Mouse (Mus musculus) CH12.LX (cell line): Measurements from ENCODE around the gene Rpl9-ps1. TPM values are rescaled to one million over a fixed set of nuclear protein-coding genes. Genes with fewer than 3 reads are reported as not detected.
A peak's percentile ranks its signal among the peaks of the same experiment; 100 is the strongest.

ENCODE experiments used
- DNase-seq: peaks from one replicate; pipeline ENCODE4 v3.0.0-alpha.2; 2013; ENCODE audit errors: extremely low read depth
- H3K27ac ChIP-seq: 2 replicates; pipeline ENCODE4 v1.5.1; 2012; ENCODE audit warnings: low read depth, mild to moderate bottlenecking, control low read depth, moderate library complexity; ENCODE audit not compliant: insufficient read depth
- H3K27me3 ChIP-seq: replicated peaks from 2 replicates; pipeline ENCODE3; 2012; ENCODE audit warnings: inconsistent platforms
- H3K36me3 ChIP-seq, 2 experiments: replicated peaks in 1 of 2; 2 replicates each; pipeline versions ENCODE3 to v1.6.1; 2012; ENCODE audit warnings: inconsistent platforms in 1 of 2, low read length in 1 of 2, mild to moderate bottlenecking in 1 of 2, mixed read lengths in 1 of 2, moderate library complexity in 1 of 2; ENCODE audit not compliant: control insufficient read depth in 1 of 2, insufficient read depth in 1 of 2
- H3K4me1 ChIP-seq, 2 experiments: 2 replicates each; pipeline ENCODE4 v1.6.1; 2012; ENCODE audit warnings: inconsistent platforms in 1 of 2, moderate library complexity in 1 of 2; ENCODE audit not compliant: insufficient read depth in 2 of 2, control insufficient read depth in 1 of 2
- H3K4me2 ChIP-seq: 2 replicates; pipeline ENCODE4 v1.6.1; 2012; ENCODE audit warnings: low read depth, mild to moderate bottlenecking, control low read depth; ENCODE audit not compliant: poor library complexity, insufficient read depth, severe bottlenecking
- H3K4me3 ChIP-seq, 3 experiments: fragments of 150-350 bp in 1 of 3; sonication (generic) in 1 of 3; replicated peaks in 1 of 3; 2 replicates each; pipeline versions ENCODE3 to v1.5.1; 2011 to 2012; ENCODE audit warnings: low read depth in 2 of 3, low read length in 2 of 3, mild to moderate bottlenecking in 2 of 3, moderate library complexity in 2 of 3, control low read depth in 1 of 3, improper control_type of control experiment in 1 of 3, inconsistent platforms in 1 of 3, mixed read lengths in 1 of 3; ENCODE audit not compliant: poor library complexity in 1 of 3
- H3K79me2 ChIP-seq: replicated peaks from 2 replicates; pipeline ENCODE4 v1.6.1; 2012; ENCODE audit warnings: mild to moderate bottlenecking, moderate library complexity; ENCODE audit not compliant: control insufficient read depth, poor library complexity, insufficient read depth, severe bottlenecking; ENCODE audit errors: extremely low read depth
- H3K9ac ChIP-seq: 2 replicates; pipeline ENCODE4 v1.6.1; 2012; ENCODE audit warnings: low read depth, mild to moderate bottlenecking, control low read depth, moderate library complexity; ENCODE audit not compliant: insufficient read depth
- H3K9me3 ChIP-seq: replicated peaks from 2 replicates; pipeline ENCODE3; 2012; ENCODE audit warnings: low read length, inconsistent platforms, mixed read lengths
- BHLHE40 ChIP-seq: IDR thresholded peaks from 2 replicates; pipeline ENCODE4 v1.6.1; 2011; ENCODE audit warnings: mild to moderate bottlenecking, low read depth, low read length, improper control_type of control experiment
- CTCF ChIP-seq, 2 experiments: IDR thresholded peaks in 1 of 2; conservative IDR thresholded peaks in 1 of 2; 2 replicates each; pipeline ENCODE4 v1.5.1; 2011 to 2012; ENCODE audit warnings: low read depth in 2 of 2, low read length in 2 of 2, improper control_type of control experiment in 1 of 2, inconsistent platforms in 1 of 2, mild to moderate bottlenecking in 1 of 2, moderate library complexity in 1 of 2
- EP300 ChIP-seq: IDR thresholded peaks from 2 replicates; pipeline ENCODE4 v1.6.1; 2011; ENCODE audit warnings: low read length, improper control_type of control experiment
- ETS1 ChIP-seq: conservative IDR thresholded peaks from 2 replicates; pipeline ENCODE4 v1.6.1; 2012; ENCODE audit warnings: low read depth, mild to moderate bottlenecking, inconsistent platforms, low read length, improper control_type of control experiment, moderate library complexity
- HCFC1 ChIP-seq: IDR thresholded peaks from 2 replicates; pipeline ENCODE4 v1.6.1; 2012; ENCODE audit warnings: low read depth, mild to moderate bottlenecking, inconsistent platforms, low read length, improper control_type of control experiment
- IRF4 ChIP-seq: IDR thresholded peaks from 2 replicates; pipeline ENCODE4 v1.6.1; 2014; ENCODE audit warnings: low read depth, mild to moderate bottlenecking, inconsistent platforms, low read length, improper control_type of control experiment
- MAFK ChIP-seq: IDR thresholded peaks from 2 replicates; pipeline ENCODE4 v1.6.1; 2011; ENCODE audit warnings: low read length, improper control_type of control experiment; ENCODE audit not compliant: insufficient replicate concordance
- MAX ChIP-seq: IDR thresholded peaks from 2 replicates; pipeline ENCODE4 v1.6.1; 2011; ENCODE audit warnings: low read length, improper control_type of control experiment
- MEF2A ChIP-seq: IDR thresholded peaks from 2 replicates; pipeline ENCODE4 v1.6.1; 2014; ENCODE audit warnings: low read depth, mild to moderate bottlenecking, inconsistent platforms, low read length, improper control_type of control experiment, borderline replicate concordance
- PAX5 ChIP-seq: IDR thresholded peaks from 2 replicates; pipeline ENCODE4 v1.6.1; 2012; ENCODE audit warnings: low read length, inconsistent platforms, mixed read lengths
- RAD21 ChIP-seq: IDR thresholded peaks from 2 replicates; pipeline ENCODE4 v1.6.1; 2011; ENCODE audit warnings: low read depth, mild to moderate bottlenecking, low read length, improper control_type of control experiment, moderate library complexity
- SMC3 ChIP-seq: IDR thresholded peaks from 2 replicates; pipeline ENCODE4 v1.6.1; 2011; ENCODE audit warnings: low read depth, low read length, improper control_type of control experiment
- TBP ChIP-seq: conservative IDR thresholded peaks from 2 replicates; pipeline ENCODE4 v1.6.1; 2011; ENCODE audit warnings: low read depth, low read length, improper control_type of control experiment
- UBTF ChIP-seq: IDR thresholded peaks from 2 replicates; pipeline ENCODE4 v1.6.1; 2012; ENCODE audit warnings: low read depth, mild to moderate bottlenecking, inconsistent platforms, low read length, improper control_type of control experiment, moderate library complexity
- ZMIZ1 ChIP-seq: IDR thresholded peaks from 2 replicates; pipeline ENCODE4 v1.6.1; 2012; ENCODE audit warnings: low read depth, mild to moderate bottlenecking, inconsistent platforms, low read length, improper control_type of control experiment
- dilution Hi-C: fragments of 300-500 bp; cut with MboI; formaldehyde crosslinking; loops from 2 replicates; pipeline ENCODE4 v1.14.3; 2020; ENCODE audit warnings: low sequenced_read_pairs; ENCODE audit not compliant: extremely low pct_unique_long_range_greater_than_20kb, extremely low pct_ligation_motif_present
- in situ Hi-C: fragments of 300-500 bp; cut with MboI; formaldehyde crosslinking; loops from 3 replicates; pipeline ENCODE4 v1.14.3; 2019; ENCODE audit warnings: low sequenced_read_pairs, low pct_ligation_motif_present, low pct_unique_long_range_greater_than_20kb, mixed read lengths
- polyA plus RNA-seq: library from polyadenylated mRNA; unstranded; fragments of >175 nt; gene quantifications from 2 replicates; pipeline ENCODE4 v1.2.1, GENCODE M21; 2012; ENCODE audit warnings: low read depth; ENCODE audit not compliant: insufficient read length
- total RNA-seq, 2 experiments: library from RNA; depleted of rRNA; stranded (reverse); fragments of 300-350 nt in 1 of 2; fragments of >200 nt in 1 of 2; gene quantifications; 2 replicates each; pipeline ENCODE4 v1.2.3; 2012 to 2014

Rpl9-ps1 gene
- total and polyA plus RNA-seq, 3 experiments: not detected

- in situ Hi-C loops (no loop called here), dilution Hi-C loops (no loop called here)
- DNase-seq: no peak
- Histone ChIP-seq H3K9ac (no peak overlapping the region), H3K36me3 (no peaks in the 10 kb centered on the region), H3K4me2 (no peak overlapping the region), H3K27me3 (no peaks in the 10 kb centered on the region), H3K79me2 (no peaks in the 10 kb centered on the region), H3K9me3 (no peaks in the 10 kb centered on the region), H3K27ac (no peak overlapping the region), H3K4me3 (no peak overlapping the region), H3K4me1 (peaks cover 11 to 13% of the 10 kb centered on the region in 2 experiments)
- TF ChIP-seq MAX (no peak), MAFK (no peak), PAX5 (no peak), ZMIZ1 (no peak), RAD21 (no peak), MEF2A (no peak), HCFC1 (no peak), UBTF (no peak)
Measured at GRCm38 (mm10) chr11:83654606-83655005, 9.2 kb upstream of the Rpl9-ps1 start.

GRCm38 (mm10) chr11:83649305-83649841 is 4.0 kb upstream of the Rpl9-ps1 start, which contains the start of gene Ccl3:
Gene Ccl3 (minus strand): TSS chr11:83649355.
- no peak for TF ChIP-seq SMC3
- TF ChIP-seq TBP: no peak
- TF ChIP-seq BHLHE40: peak; percentile 72
- peak; percentile 50; the same call in 1 of the 2 replicates for TF ChIP-seq EP300
- peak; percentile 18 for TF ChIP-seq RAD21
- TF ChIP-seq ETS1: peak; percentile 69; the same call in 1 of the 2 replicates
- peak in 1 of 2 experiments; percentile 8; a peak in 1 of 4 replicates for TF ChIP-seq CTCF (conservative IDR thresholded peaks at IDR 0.05 in 1 of 2, IDR thresholded peaks at IDR 0.05 in 1 of 2; ENCODE audit: low read depth in 2 of 2, low read length in 2 of 2)
- peak; percentile 55; the same call in 1 of the 2 replicates for TF ChIP-seq IRF4
- TF ChIP-seq MEF2A: peak; percentile 87
- TF ChIP-seq, all 38 proteins: peak for 7
- Histone ChIP-seq H3K4me1 (peaks cover 10 to 21% of the 10 kb centered on the region in 2 experiments), H3K4me2 (peak within 1 kb of the TSS; percentile 8), H3K9me3 (no peaks in the 10 kb centered on the region), H3K4me3 (no peak within 1 kb of the TSS), H3K27ac (no peak within 1 kb of the TSS), H3K9ac (no peak within 1 kb of the TSS), H3K27me3 (no peaks in the 10 kb centered on the region), H3K36me3 (no peaks in the 10 kb centered on the region), H3K79me2 (no peaks in the 10 kb centered on the region)
- peak; percentile 48 for DNase-seq
- in situ Hi-C loops: no loop called here
- dilution Hi-C loops: no loop called here
